Mouse (Mus musculus) left cerebral cortex, adult 2 months (tissue): Measurements from ENCODE around the gene Tbx5. TPM values are rescaled to one million over a fixed set of nuclear protein-coding genes. Genes with fewer than 3 reads are reported as not detected.
A peak's percentile ranks its signal among the peaks of the same experiment; 100 is the strongest.

Source experiments
- DNase-seq, 2 experiments: peaks; one replicate each; pipeline ENCODE4 v3.0.0; 2021 to 2022; ENCODE audit warnings: low spot score in 2 of 2, mixed read lengths in 1 of 2; ENCODE audit errors: extremely low spot score in 1 of 2
- H3K27ac ChIP-seq: fragments of 200-600 bp; 2 replicates; pipeline ENCODE4 v1.8.1; 2022
- H3K4me3 ChIP-seq: fragments of 200-600 bp; 2 replicates; pipeline ENCODE4 v1.8.1; 2022
- CTCF ChIP-seq: fragments of 200-600 bp; IDR thresholded peaks from 2 replicates; pipeline ENCODE4 v1.8.1; 2022; ENCODE audit warnings: antibody characterized with exemption, mild to moderate bottlenecking, moderate library complexity
- intact Hi-C: fragments of 180-260 bp; cut with DNase I; formaldehyde crosslinking; loops from one replicate; pipeline ENCODE4 v1.15.1; 2025
- total RNA-seq, 2 experiments: library from RNA; stranded (reverse); gene quantifications; 2 replicates each; pipeline ENCODE4 v1.2.3; 2021

The Tbx5 gene
- total RNA-seq, 2 experiments from 2014 or later, result not detected

- intact Hi-C loops, result no loop called here
- no peak for TF ChIP-seq CTCF
- Histone ChIP-seq H3K4me3 (no peak overlapping the region), H3K27ac (no peak overlapping the region)
- DNase-seq, result no peak
Measured at GRCm38 (mm10) chr5:119857052-119857451, 24.6 kb downstream of the Tbx5 start.

GRCm38 (mm10) chr5:119861301-119861700 lies 28.8 kb downstream of the Tbx5 start:
- intact Hi-C loops, result no loop called here
- TF ChIP-seq CTCF, result no peak
- H3K4me3 ChIP-seq, result no peak overlapping the region
- H3K27ac ChIP-seq, result no peak overlapping the region
- no peak for DNase-seq

GRCm38 (mm10) chr5:119862431-119862830 lies 30.0 kb downstream of the Tbx5 start:
- no peak overlapping the region for H3K4me3 ChIP-seq
- intact Hi-C loops, result no loop called here
- no peak overlapping the region for H3K27ac ChIP-seq
- no peak for TF ChIP-seq CTCF
- no peak for DNase-seq

- peak overlapping the region; percentile 14; the same call in 1 of the 2 replicates for H3K4me3 ChIP-seq
- no peak overlapping the region for H3K27ac ChIP-seq
- TF ChIP-seq CTCF, result no peak
- intact Hi-C loops, result loop anchor here (5.0 kb wide), 1 partner anchor 216 kb away; no protein-coding TSS in a partner anchor
- DNase-seq, result peak; percentile 14 to 15
Measured at GRCm38 (mm10) chr5:119866277-119867235, 34.1 kb downstream of the Tbx5 start.

GRCm38 (mm10) chr5:119867986-119868385 lies 35.5 kb downstream of the Tbx5 start:
- DNase-seq, result no peak
- TF ChIP-seq CTCF, result no peak
- Histone ChIP-seq H3K27ac (no peak overlapping the region), H3K4me3 (no peak overlapping the region)
- intact Hi-C loops, result loop anchor here (5.0 kb wide), 1 partner anchor 214 kb away; no protein-coding TSS in a partner anchor

GRCm38 (mm10) chr5:119875421-119875820 lies 43.0 kb downstream of the Tbx5 start:
- Histone ChIP-seq H3K4me3 (no peak overlapping the region), H3K27ac (no peak overlapping the region)
- TF ChIP-seq CTCF, result no peak
- no peak for DNase-seq
- intact Hi-C loops, result no loop called here

- Histone ChIP-seq H3K4me3 (no peak overlapping the region), H3K27ac (no peak overlapping the region)
- intact Hi-C loops, result no loop called here
- no peak for DNase-seq
- no peak for TF ChIP-seq CTCF
Measured at GRCm38 (mm10) chr5:119877185-119877584, 44.7 kb downstream of the Tbx5 start.

GRCm38 (mm10) chr5:119885595-119885994 lies 53.1 kb downstream of the Tbx5 start:
- Histone ChIP-seq H3K4me3 (no peak overlapping the region), H3K27ac (no peak overlapping the region)
- intact Hi-C loops, result no loop called here
- no peak for TF ChIP-seq CTCF
- DNase-seq, result no peak

GRCm38 (mm10) chr5:119887381-119887780 lies 54.9 kb downstream of the Tbx5 start:
- Histone ChIP-seq H3K27ac (no peak overlapping the region), H3K4me3 (no peak overlapping the region)
- intact Hi-C loops, result no loop called here
- TF ChIP-seq CTCF, result no peak
- DNase-seq, result no peak

- Histone ChIP-seq H3K27ac (no peak overlapping the region), H3K4me3 (no peak overlapping the region)
- DNase-seq, result no peak
- TF ChIP-seq CTCF, result no peak
- intact Hi-C loops, result loop anchor here (5.0 kb wide), 1 partner anchor 50 kb away; no protein-coding TSS in a partner anchor
Measured at GRCm38 (mm10) chr5:119891960-119892359, 59.5 kb downstream of the Tbx5 start.

- TF ChIP-seq CTCF, result no peak
- no peak for DNase-seq
- Histone ChIP-seq H3K4me3 (no peak overlapping the region), H3K27ac (no peak overlapping the region)
- intact Hi-C loops, result loop anchor here (5.0 kb wide), 1 partner anchor 49 kb away; no protein-coding TSS in a partner anchor
Measured at GRCm38 (mm10) chr5:119893060-119893459, 60.6 kb downstream of the Tbx5 start.

GRCm38 (mm10) chr5:119896605-119897004 lies 64.1 kb downstream of the Tbx5 start:
- intact Hi-C loops, result no loop called here
- TF ChIP-seq CTCF, result no peak
- Histone ChIP-seq H3K4me3 (no peak overlapping the region), H3K27ac (no peak overlapping the region)
- no peak for DNase-seq
